Mouse (Mus musculus) monocyte, adult 5-6 weeks (primary cell): ENCODE results near the gene Nos3. TPM values are rescaled to one million over a fixed set of nuclear protein-coding genes. Genes with fewer than 3 reads are reported as not detected.

ENCODE experiments used
- ATAC-seq: fragments of 153-309, 156-312 bp; replicated peaks from 2 replicates; pipeline ENCODE4 v1.8.0; 2017; ENCODE audit warnings: mild to moderate bottlenecking; ENCODE audit not compliant: low TSS enrichment, insufficient number of reproducible peaks, severe bottlenecking, poor library complexity, low FRiP score
- total RNA-seq: library from RNA; stranded (forward); fragments of 200-1000, 200-491, 200-594 nt; gene quantifications from 3 replicates; pipeline ENCODE4 v1.2.3, GENCODE M21; 2017

The Nos3 gene
- total RNA-seq, 1 experiment from 2014 or later, result not detected

DNA sequence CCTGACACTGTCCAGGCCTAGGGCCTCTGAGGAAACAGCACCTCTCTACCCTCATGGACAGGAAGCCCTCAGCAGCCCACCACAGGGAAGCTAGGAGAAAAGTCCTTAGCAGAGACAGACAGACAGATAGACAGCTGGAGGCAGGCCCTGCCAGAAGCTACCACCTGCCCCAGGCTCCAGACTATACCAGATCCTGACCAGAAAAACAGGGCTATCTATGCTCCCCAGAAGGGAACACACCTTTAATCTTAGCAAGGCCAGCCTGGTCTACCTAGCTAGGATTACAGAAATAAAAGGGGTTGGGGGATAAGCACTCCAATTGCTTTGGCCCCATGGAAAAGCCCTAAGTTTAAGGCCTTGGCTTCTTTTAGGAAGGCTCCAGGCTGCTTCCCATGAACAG lies 21.2 kb upstream of the Nos3 start:
- ATAC-seq, result no peak

DNA sequence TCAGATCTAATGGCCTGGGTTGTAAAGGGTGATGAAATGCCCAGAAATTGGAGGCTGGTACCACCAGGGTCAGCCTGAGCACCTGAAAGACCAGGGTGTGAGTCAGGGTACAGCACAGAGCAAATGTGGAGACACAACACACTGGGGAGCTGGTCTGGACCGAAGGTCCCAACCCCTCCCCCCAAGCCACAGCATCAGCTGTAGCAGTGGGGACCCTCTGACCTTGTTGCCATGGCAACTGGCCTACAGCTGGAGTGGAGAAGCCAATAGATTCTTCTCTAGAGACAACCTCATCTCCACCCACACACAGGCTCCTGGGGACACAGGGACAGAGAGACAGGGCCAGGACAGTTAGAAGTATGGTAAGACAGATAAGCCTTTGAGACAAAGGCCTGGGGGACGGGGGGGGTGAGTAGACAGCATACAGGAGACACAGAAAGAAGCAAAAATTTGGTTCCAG lies 20.6 kb upstream of the Nos3 start:
- ATAC-seq, result no peak

DNA sequence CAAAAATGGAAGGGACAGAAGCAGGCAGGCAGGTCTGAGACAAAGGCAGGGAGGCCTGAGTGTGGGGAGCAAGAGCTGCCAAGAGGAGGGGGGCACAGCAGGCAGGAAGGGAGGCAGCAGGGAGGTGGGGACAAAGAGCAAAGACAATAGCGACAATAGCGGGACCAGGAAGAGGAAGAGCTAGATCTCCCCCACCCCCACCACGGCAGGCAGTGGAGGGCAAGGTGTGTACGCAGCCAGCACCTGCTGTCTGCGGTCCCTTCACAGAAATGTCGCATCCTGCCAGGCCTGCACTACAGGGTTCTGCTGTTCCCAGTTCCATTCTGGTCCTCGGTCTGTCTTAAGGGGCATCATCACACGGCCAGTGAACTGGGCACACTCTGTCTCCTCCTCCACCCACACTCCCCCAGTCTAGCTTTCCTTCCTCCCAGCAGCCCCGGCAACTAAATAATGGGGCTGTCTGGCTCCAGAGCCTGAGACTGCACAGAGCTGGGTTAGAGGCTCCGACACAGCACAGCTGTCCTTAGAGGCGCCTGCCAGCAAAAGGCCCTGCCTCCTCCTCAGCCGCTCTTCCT lies 20.0 kb upstream of the Nos3 start:
- no peak for ATAC-seq

DNA sequence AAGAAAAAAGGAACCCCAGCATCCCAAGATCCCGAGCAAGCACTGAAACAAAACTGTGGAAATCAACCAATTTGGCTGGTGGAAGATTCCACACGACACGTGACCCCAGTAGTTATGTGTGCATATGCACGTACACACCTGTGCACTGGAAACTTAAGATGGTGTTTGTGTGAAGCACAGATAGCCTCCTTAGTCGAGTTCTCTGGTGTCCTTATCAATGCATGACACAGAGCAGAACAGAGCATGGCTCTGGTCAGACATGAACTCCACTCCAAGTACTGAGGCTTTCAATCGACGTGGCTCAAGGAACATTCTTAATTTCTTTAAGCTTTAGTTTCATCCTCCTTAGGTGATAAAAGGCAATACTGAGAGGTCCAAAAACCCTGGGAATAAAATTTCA lies 18.3 kb upstream of the Nos3 start:
- no peak for ATAC-seq

DNA sequence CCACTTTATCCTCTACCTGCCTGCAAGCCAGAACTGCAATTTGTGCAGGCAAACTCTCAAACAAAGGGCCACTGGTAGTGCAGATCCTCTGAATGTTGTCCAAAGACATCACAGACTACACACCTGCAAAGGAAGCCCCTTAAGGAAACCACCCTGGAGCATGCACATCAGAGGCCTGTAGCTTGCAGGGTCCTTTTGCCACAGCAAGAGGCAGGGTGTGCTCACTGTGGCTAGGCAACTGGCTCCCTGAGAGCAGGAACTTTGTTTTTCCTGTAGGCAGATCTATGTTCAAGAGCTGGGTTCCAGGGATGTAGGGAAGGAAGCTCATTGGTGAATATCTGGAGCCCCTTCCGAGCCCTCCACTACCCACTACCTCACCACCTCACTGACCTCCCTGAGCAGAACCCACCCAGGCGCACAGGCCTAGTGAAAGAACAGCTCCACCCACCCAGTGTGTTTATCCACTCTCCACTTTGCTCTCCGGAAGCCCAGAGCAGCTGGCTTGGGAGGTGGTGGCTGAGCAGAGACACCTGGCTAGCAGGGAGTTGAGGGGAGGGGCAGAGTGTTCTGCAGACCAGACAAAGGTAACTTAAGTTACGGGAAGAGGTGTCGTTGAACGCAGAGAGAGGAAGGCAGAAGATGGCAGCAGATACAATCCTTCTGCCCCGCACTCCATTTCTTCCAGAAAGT lies 17.3 kb upstream of the Nos3 start:
- ATAC-seq, result no peak

DNA sequence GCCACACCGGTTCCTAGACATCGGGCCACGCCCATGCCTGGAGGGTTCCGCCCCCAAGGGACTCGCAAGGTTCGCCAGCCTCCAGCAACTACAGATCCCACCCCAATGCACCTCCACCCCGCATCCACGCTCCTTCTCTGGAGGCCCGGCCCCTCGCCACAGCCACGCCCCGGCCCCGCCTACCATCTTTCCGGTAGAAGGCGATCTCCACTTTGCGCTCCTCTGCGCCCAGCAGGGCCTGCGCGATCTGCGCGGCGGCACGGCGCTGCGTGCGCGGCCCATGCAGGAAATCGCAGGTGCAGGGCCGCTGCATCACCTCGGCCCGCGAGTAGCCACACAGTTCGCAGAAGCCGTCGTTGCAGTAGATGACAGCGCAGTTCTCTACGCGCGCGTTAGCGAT lies 16.5 kb upstream of the Nos3 start:
- ATAC-seq, result 0 out of 2 replicates have a peak, but pooled peaks have one; percentile 11

DNA sequence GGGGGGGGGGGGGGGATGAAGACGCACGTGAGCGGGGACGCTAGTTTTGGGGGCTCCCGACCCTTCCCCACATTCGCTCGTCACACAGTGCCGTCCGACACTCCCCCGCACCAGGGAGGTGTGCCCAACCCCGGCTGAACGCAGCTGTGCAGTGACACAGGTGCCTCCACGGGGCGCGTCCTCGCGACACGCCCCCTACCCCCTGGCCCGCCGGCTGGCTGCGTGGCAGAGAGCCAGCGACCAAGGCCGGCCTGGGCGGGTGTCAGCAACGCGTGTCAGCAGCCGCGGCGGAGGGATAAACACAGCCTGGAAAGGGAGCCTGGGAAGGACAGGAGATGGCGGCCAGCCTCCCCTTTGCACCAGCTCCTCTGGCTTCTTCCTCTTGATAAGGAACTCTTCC lies 16.1 kb upstream of the Nos3 start:
- no peak for ATAC-seq

DNA sequence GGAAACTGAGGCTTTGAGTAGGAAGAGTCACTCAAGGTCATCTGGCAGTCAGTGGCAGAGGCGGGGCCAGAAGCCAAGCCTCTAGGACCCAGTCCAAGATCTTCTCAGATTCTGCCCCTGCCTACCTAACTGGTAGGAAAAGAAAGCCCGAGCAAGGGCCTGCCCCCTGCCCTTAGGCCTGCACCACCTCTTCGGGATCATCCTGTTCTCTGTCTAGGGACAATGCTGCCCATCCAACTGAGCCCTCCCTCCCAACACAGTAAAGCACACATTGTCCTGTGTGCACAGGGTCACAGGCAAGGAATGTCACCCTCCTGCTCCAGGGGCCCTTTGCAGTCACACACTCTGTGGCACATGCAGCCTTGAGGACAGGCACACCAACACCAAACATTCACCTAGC lies 14.5 kb upstream of the Nos3 start:
- ATAC-seq, result no peak

DNA sequence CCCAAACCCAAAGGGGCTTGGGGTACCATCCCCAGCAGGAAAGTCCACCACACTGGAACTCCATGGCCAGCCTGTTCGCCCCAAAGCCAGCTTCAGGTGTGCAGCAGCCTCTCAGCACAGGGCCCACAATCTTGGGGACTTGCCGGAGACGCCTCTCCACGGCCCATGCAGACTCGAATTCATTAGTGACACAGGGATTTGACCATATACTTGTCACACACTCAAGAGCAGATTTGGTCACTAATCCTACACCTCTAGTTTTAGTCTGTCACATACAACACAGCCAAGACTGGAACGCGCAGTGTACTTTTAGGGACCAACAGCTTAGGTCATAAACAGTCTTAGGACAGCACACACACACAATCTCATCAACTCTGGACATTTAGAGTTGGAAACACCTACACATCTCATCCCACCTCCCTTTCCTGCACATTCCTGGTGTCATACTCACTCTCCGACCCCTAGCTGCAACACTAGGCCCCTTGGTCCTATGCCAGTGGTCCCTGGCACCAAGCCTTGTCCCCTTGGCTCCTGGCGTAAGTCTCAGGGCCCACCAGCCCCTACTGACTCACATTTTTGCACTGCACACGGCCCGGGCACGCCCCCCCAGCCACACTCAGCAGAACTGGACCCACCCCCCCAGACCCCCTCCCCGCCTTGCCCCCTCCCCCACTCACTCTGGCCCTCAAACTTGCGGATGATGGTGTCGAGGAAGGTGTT lies 13.9 kb upstream of the Nos3 start:
- ATAC-seq, result no peak

DNA sequence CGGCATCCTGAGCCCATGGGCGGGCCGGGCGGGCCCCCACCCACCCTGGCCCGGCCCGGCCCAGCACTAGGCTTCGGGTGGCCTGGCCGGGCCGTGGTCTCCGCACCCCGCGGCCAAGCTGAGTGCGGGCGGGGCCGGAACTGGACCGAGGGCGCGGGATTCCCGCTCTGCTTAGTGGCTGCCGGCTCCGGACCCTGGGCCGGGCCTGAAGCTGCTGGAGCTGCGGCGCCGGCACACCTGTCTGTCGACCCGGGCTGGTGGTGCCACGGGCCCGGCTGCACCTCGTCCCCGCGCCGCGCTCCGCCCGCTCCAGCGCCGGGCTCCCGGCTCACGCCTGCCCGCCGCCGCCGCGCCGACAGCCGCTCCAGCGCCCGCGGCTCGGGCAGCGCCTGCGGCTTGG lies 13.3 kb upstream of the Nos3 start, which contains the start of gene Kcnh2:
TSS of gene Kcnh2 (minus strand) at position 327 of the 400 bp plus-strand sequence.
- no peak for ATAC-seq

DNA sequence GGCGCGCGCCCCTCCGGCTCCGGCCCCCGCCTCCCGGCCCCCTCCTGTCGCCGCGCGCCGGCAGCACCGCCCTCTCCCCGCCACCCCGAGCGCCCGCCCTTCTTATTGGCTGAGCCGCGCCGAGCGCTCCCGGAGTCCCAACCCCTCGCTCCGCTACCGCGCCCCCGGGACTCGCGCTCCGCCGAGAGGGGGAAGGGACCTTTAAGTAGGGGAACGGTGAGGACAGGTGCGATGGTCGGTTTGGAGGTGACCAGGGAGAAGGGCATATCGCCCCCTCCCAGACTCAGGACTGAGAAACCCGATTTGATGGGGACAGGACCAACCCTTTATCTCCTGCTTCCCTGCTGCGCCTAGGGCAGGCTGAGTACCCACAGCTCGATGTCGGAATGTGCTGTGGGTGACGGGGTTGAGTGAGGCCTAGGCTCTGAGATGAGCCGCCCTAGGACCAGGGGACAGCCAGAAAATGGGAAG lies 12.9 kb upstream of the Nos3 start:
- ATAC-seq, result no peak

DNA sequence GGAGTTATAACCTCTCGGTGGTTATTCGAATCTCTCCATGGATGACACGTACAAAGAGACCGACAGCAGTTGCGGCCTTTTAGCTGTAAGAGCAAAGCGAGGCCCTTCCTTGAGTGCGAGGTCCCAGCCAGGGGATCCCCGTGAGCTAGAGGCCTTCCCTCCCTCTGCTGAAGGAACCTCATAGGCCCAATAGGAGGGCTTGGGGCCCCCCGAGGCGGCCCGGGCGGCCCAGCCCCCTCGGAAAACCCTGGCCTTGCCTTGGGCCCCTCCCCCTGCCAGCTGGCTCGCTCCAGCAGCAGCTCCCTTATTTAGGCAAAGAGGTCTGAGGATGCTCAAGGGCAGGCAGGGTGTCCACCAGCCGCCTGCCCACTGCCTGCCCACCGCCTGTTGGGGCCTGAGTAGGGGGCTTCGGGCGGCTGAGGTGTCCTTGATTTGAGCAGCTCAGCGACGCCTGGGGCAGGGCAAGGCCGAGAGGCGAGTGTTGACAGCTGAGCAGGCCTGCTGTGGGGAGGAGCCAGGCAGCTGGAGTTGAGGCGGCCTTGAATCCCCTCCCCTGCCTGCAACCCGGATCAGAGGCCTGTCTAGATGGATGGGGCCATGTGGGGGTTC lies 12.3 kb upstream of the Nos3 start:
- ATAC-seq, result no peak

DNA sequence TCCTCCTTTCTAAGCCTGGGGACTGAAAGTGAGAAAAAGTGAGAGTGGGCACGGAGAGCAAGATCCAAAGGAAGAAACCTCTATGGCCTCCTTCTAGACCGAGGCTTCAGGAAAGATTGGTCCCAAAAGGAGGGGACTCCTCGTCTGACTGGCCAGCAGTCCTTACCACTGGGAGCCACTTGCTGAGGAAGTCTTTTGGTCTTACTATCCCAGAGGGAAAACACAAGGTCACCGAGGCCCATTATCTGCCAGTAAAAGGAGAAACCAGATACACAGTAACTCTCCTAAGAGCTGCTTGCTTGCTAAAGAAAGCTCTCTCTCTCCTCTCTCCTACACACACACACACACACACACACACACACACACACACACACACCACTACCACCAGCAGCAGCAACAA lies 11.3 kb upstream of the Nos3 start:
- no peak for ATAC-seq

DNA sequence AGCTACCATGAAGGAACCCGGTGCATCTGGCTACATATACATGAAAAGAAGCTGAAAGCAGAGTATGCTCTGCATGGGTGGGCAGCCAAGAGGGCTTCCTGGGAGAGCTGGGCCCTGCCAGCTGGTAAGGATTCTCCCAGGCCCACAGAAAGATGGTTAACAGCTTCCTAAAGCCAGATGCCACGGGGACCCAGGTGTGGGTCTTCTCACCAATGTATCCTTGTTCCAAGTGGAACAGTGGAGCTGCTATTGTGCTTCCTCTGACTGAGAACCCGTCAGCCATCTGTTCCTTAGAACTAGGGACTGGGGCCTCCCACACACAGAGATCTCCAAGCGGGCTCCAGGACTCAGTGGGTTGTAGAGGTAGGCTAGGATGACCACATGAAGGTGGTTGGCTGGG lies 7.8 kb upstream of the Nos3 start:
- no peak for ATAC-seq

DNA sequence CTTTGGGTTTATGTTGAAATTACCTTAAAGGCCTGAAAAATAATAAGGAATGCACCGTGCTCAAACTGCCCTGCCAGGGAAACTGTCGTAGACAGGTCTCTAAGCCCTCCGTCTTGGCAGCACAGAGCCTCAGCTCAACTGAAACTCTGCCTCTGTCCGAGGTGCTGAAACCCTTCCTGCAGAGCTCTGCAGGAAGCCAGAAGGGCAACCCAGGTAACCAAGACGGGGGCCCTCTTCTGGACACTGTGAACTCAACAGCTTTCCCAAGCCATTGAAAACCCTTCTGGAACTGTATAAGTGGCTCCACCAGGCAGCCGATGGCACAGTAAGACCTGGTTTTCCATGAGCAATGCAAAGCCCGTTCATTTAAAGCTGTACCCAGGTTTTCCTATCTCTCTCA lies 7.1 kb upstream of the Nos3 start:
- no peak for ATAC-seq

DNA sequence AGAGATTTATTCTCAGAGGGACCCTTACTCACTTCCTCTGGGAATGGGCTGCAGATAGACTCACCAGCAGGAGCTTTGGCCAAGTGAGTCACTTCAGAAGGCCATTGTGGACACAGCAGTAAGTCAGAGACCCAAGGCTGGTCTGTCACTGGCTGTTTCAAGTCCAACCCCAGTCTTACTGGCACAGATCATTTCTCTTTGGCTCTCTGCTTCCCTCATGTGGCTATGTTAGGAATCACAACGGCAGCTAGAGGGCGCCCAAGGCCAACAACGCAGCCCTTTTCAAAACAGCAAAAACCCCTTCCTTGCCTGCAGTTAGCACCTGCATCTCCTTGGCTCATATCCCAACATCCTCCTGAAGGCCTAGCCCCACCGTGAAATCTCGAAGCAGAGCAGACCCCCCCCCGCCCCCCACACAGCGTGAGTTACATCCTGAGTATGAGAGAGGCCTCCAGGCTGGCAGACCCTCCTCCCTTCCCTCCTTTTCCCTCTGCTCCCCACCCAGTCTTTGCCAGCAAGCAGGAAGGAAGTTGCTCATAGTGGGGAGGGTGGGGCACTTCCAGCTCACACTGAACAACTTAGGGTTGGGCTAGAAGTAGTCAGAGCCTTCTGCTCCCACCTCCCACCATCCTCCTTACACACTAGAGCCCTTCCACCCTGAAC lies 3.7 kb upstream of the Nos3 start:
- peak; percentile 75; the same call in 1 of the 2 replicates for ATAC-seq

DNA sequence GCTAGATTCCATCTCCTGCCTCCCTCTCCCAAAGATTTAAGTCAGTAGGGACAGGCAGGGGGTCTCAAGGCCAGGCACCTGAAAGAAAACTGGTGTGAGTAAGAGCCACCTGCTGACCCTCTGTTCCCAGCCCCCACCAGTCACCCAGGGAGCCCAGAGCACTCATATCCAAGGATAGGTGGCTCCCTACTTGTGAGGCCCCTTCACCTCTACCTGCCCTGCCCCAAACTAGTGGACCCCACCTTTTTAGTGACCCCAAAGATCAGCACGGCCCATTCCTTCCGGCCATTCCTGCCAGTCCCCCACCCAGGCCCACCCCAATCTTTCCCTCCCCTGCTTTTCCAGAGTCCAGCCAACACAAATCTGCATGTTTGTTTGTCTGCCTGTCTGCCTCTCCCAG lies 1.1 kb upstream of the Nos3 start:
- no peak for ATAC-seq

DNA sequence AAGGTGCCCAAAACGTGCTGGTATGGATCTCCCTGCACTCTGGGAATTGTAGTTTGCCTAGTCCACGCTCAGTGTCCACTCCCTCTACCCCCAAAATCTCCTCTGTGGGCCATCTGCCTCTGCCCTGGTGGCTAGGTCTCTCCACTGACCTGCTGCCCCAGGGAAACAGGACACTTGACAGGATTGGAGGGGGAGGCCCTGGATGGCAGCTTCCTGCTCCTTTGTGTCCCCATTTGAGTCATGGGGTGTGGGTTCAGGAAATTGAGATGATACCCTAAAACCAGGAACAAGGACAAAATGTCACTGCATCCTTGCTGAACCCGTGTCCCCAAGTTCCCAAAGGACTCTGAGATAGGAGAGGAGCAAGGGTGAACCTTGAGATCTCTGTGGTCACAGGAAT lies 549 bp upstream of the Nos3 start:
- no peak for ATAC-seq

DNA sequence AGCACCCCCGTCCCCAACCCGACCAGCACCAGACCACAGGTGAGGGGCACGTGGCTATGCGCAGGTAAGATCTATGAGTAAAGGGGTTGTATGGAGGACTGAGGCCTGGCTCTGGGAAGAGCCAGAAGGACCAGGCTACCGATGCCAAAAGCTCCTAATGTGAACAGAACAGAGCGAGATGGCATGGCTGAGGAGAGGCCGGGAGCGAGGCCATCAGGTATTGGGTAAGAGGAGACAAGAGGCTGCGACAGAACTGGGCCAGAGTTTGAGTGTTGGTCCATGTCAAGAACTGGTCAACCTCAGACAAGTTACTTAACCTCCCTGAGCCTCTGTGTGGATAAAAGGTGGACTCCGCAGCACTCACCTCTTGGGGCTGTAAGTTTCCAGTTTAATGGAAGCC lies 353 bp downstream of the Nos3 start:
- ATAC-seq, result no peak
